Mouse (Mus musculus): ENCODE data around the gene Suox. TPM values are rescaled to one million over a fixed set of nuclear protein-coding genes. Genes with fewer than 3 reads are reported as not detected.
"Not testable (repeated sequence)": the region's sequence is repeated elsewhere in the genome, so short reads cannot be mapped to it uniquely, and the experiment has no call there.

Gene Suox
- polyA plus RNA-seq, 1 experiment: 9.6 TPM

DNA sequence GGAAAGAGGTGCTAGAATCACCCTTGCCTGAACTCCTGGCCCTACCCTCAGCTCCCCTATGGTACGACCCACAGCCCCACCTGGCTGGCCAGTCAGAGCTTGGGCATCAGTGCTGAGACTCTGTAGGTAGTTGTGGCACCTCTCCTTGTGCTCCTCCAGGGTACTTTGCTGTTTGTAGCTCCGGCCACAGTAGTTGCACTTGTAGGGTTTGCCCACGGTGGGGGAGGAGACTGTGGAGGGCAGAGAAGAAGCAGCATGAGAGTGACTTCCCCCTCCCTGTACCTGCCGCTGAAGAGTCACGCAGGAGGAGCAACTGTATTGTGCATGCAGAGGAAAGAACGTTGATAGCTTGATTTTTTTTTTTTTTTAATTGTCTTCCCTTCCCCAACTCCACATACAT lies 37.3 kb downstream of the Suox start:
- Histone ChIP-seq H3K79me3 (ENCODE audit: low read depth) (no peaks in the 10 kb centered on the region), H3ac (ENCODE audit: control insufficient read depth, insufficient read length, low read depth) (no peak overlapping the region), H3K27me3 (ENCODE audit: control insufficient read depth, insufficient read depth, insufficient read length) (peaks cover 18% of the 10 kb centered on the region), H3K4me3 (ENCODE audit: insufficient read depth, poor library complexity, severe bottlenecking) (no peak overlapping the region), H3K36me3 (ENCODE audit: control insufficient read depth, insufficient read depth) (no peaks in the 10 kb centered on the region), H3K79me2 (ENCODE audit: control insufficient read depth, insufficient read depth) (no peaks in the 10 kb centered on the region)
- TF ChIP-seq MYOD1 (IDR thresholded peaks at IDR 0.05; ENCODE audit: control insufficient read depth, insufficient read length, low read depth) (no peak), MYOG (IDR thresholded peaks at IDR 0.05; ENCODE audit: control insufficient read depth, extremely low read depth, insufficient read length) (no peak), CTCF (IDR thresholded peaks at IDR 0.05; ENCODE audit: control insufficient read depth, insufficient read depth, insufficient read length) (no peak), USF1 (IDR thresholded peaks at IDR 0.05; ENCODE audit: low read depth) (no peak), CEBPB (IDR thresholded peaks at IDR 0.05; ENCODE audit: low read depth) (no peak)

DNA sequence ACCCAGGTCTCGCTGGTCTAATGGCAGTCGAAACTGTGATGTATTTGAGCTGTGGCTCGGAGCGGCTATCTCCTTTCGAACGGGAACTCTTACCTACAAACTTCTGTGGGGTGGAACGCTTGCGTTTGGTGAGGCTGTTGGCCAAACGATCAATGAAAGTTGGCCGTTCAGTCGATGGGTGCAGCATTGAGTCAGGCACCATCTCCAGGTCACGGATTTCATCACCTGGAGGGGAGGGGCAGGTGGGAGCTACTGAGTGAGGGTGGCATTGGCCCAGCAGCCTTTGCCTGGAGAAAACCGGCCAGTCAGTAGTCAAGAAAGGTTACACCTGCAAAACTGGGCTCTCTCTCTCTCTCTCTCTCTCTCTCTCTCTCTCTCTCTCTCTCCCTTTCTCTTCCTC lies 38.2 kb downstream of the Suox start:
- Histone ChIP-seq H3K79me2 (ENCODE audit: control insufficient read depth, insufficient read depth) (no peaks in the 10 kb centered on the region), H3K27me3 (ENCODE audit: control insufficient read depth, insufficient read depth, insufficient read length) (peaks cover 19% of the 10 kb centered on the region), H3ac (ENCODE audit: control insufficient read depth, insufficient read length, low read depth) (no peak overlapping the region), H3K4me3 (ENCODE audit: insufficient read depth, poor library complexity, severe bottlenecking) (no peak overlapping the region), H3K79me3 (ENCODE audit: low read depth) (no peaks in the 10 kb centered on the region), H3K36me3 (ENCODE audit: control insufficient read depth, insufficient read depth) (no peaks in the 10 kb centered on the region)
- TF ChIP-seq CEBPB (IDR thresholded peaks at IDR 0.05; ENCODE audit: low read depth) (no peak), MYOG (IDR thresholded peaks at IDR 0.05; ENCODE audit: control insufficient read depth, extremely low read depth, insufficient read length) (no peak), FOSL1 (IDR thresholded peaks at IDR 0.05; ENCODE audit: insufficient read depth, low read length, poor library complexity, severe bottlenecking) (no peak), MAX (IDR thresholded peaks at IDR 0.05) (no peak), USF1 (IDR thresholded peaks at IDR 0.05; ENCODE audit: low read depth) (no peak), CTCF (IDR thresholded peaks at IDR 0.05; ENCODE audit: control insufficient read depth, insufficient read depth, insufficient read length) (no peak), MYOD1 (IDR thresholded peaks at IDR 0.05; ENCODE audit: control insufficient read depth, insufficient read length, low read depth) (no peak)

DNA sequence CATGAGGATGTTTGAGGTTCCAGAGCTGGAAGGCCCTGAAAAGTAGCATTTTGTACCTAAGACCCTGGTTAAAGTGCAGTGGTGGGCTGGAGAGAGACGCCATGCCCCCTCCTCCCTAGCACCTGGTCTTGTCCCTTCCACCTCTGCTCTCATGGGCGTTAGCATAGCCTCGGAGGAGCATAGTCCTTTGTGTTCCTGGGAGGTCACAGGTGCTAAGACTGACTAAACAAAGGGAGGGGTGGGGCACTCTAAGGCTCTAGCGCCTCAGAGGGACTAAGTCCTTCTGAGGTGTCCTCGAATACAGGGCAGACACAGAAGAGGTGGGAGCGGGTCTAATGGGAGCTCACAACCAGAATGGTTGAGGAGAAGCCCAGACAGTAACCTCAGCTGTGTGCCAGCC lies 42.3 kb downstream of the Suox start:
- peaks cover 23% of the 10 kb centered on the region for H3K27me3 ChIP-seq (ENCODE audit: control insufficient read depth, insufficient read depth, insufficient read length)
- H3K79me2 ChIP-seq (ENCODE audit: control insufficient read depth, insufficient read depth): no peaks in the 10 kb centered on the region
- H3K36me3 ChIP-seq (ENCODE audit: control insufficient read depth, insufficient read depth): no peaks in the 10 kb centered on the region
- no peak overlapping the region for H3K4me3 ChIP-seq (ENCODE audit: insufficient read depth, poor library complexity, severe bottlenecking)
- TF ChIP-seq MYOG (IDR thresholded peaks at IDR 0.05; ENCODE audit: control insufficient read depth, extremely low read depth, insufficient read length) (no peak), MYOD1 (IDR thresholded peaks at IDR 0.05; ENCODE audit: control insufficient read depth, insufficient read length, low read depth) (no peak), USF1 (IDR thresholded peaks at IDR 0.05; ENCODE audit: low read depth) (no peak), CEBPB (IDR thresholded peaks at IDR 0.05; ENCODE audit: low read depth) (no peak), CTCF (IDR thresholded peaks at IDR 0.05; ENCODE audit: control insufficient read depth, insufficient read depth, insufficient read length) (no peak), FOSL1 (IDR thresholded peaks at IDR 0.05; ENCODE audit: insufficient read depth, low read length, poor library complexity, severe bottlenecking) (no peak), MAX (IDR thresholded peaks at IDR 0.05) (no peak)
- H3ac ChIP-seq (ENCODE audit: control insufficient read depth, insufficient read length, low read depth): no peak overlapping the region
- H3K79me3 ChIP-seq (ENCODE audit: low read depth): no peaks in the 10 kb centered on the region

DNA sequence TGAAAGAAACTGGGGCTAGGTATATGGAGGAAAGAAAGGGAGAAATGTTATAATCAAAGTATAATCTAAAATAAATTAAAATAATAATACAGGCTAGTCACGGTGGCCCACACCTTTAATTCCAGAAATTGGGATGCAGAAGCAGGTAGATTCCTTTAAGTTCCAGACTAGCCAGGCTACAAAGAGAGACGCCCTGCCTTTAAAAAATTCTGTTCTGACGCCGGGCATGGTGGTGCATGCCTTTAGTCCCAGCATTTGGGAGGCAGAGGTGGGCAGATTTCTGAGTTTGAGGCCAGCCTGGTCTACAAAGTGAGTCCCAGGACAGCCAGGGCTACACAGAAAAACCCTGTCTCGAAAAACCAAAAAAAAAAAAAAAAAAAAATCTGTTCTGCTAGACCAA lies 43.6 kb downstream of the Suox start:
- not testable (repeated sequence) for H3K36me3 ChIP-seq (ENCODE audit: control insufficient read depth, insufficient read depth); H3ac ChIP-seq (ENCODE audit: control insufficient read depth, insufficient read length, low read depth); H3K79me3 ChIP-seq (ENCODE audit: low read depth); H3K4me3 ChIP-seq (ENCODE audit: insufficient read depth, poor library complexity, severe bottlenecking)
- Histone ChIP-seq H3K79me2 (ENCODE audit: control insufficient read depth, insufficient read depth) (peaks cover 11% of the 10 kb centered on the region), H3K27me3 (ENCODE audit: control insufficient read depth, insufficient read depth, insufficient read length) (peaks cover 19% of the 10 kb centered on the region)

- peaks cover 19% of the 10 kb centered on the region for H3K27me3 ChIP-seq (ENCODE audit: control insufficient read depth, insufficient read depth, insufficient read length)
- peaks cover 16% of the 10 kb centered on the region for H3K79me2 ChIP-seq (ENCODE audit: control insufficient read depth, insufficient read depth)
- H3K4me3 ChIP-seq (ENCODE audit: insufficient read depth, poor library complexity, severe bottlenecking): no peak overlapping the region
- H3ac ChIP-seq (ENCODE audit: control insufficient read depth, insufficient read length, low read depth): no peak overlapping the region
- H3K79me3 ChIP-seq (ENCODE audit: low read depth): peaks cover 12% of the 10 kb centered on the region
- peaks cover 12% of the 10 kb centered on the region for H3K36me3 ChIP-seq (ENCODE audit: control insufficient read depth, insufficient read depth)
- TF ChIP-seq CTCF (IDR thresholded peaks at IDR 0.05; ENCODE audit: control insufficient read depth, insufficient read depth, insufficient read length): no peak
- TF ChIP-seq MYOG (IDR thresholded peaks at IDR 0.05; ENCODE audit: control insufficient read depth, extremely low read depth, insufficient read length): no peak
- no peak for TF ChIP-seq CEBPB (IDR thresholded peaks at IDR 0.05; ENCODE audit: low read depth)
- TF ChIP-seq USF1 (IDR thresholded peaks at IDR 0.05; ENCODE audit: low read depth): no peak
- TF ChIP-seq MAX (IDR thresholded peaks at IDR 0.05): no peak
- TF ChIP-seq FOSL1 (IDR thresholded peaks at IDR 0.05; ENCODE audit: insufficient read depth, low read length, poor library complexity, severe bottlenecking): no peak
- TF ChIP-seq MYOD1 (IDR thresholded peaks at IDR 0.05; ENCODE audit: control insufficient read depth, insufficient read length, low read depth): no peak
Measured at GRCm38 (mm10) chr10:128629746-128630145, 44.1 kb downstream of the Suox start.

DNA sequence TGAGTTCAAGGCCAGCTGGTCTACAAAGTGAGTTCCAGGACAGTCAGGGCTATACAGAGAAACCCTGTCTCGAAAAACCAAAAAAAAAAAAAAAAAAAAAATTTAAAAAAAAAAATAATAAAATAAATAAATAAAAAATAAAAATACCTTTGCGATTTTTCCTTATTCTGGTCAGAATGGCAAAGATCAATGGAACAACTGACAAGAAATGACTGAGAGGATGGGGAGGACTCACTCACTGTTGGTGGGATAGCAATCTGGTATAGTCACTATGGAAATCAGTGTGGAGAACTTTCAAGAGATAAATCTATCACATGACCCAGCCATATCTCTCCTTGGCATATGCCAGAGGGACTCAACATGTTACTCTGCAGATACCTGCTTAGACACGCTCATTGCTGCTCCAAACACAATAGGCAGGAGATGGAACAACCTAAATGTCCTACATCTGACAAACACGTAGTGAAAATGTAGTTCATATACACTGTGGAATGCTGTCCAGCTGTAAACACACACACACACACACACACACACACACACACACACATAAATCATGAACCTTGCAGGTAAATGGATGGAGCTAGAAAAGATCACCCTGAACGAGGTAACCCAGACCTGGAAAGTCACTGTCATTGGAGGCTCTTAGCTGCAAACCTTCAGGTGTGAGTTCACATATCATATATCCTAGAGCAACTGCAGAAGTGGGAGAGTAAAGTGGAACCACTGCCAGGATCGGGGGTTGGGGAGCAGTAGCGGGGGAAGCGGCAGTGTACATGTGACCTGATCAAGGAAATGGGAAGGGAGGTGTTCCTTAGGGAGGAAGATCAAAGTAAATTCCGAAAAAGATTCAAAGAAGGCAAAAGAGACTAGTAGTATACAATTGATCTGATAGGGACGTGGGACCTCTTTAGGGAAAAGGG lies 46.2 kb downstream of the Suox start:
- Histone ChIP-seq H3K27me3 (ENCODE audit: control insufficient read depth, insufficient read depth, insufficient read length) (peaks cover 9% of the 10 kb centered on the region), H3K36me3 (ENCODE audit: control insufficient read depth, insufficient read depth) (peaks cover 24% of the 10 kb centered on the region), H3K79me2 (ENCODE audit: control insufficient read depth, insufficient read depth) (peaks cover 23% of the 10 kb centered on the region), H3K79me3 (ENCODE audit: low read depth) (peaks cover 16% of the 10 kb centered on the region), H3ac (ENCODE audit: control insufficient read depth, insufficient read length, low read depth) (no peak overlapping the region), H3K4me3 (ENCODE audit: insufficient read depth, poor library complexity, severe bottlenecking) (no peak overlapping the region)
- TF ChIP-seq USF1 (IDR thresholded peaks at IDR 0.05; ENCODE audit: low read depth) (no peak), MYOG (IDR thresholded peaks at IDR 0.05; ENCODE audit: control insufficient read depth, extremely low read depth, insufficient read length) (no peak), MAX (IDR thresholded peaks at IDR 0.05) (no peak), FOSL1 (IDR thresholded peaks at IDR 0.05; ENCODE audit: insufficient read depth, low read length, poor library complexity, severe bottlenecking) (no peak), MYOD1 (IDR thresholded peaks at IDR 0.05; ENCODE audit: control insufficient read depth, insufficient read length, low read depth) (no peak), CTCF (IDR thresholded peaks at IDR 0.05; ENCODE audit: control insufficient read depth, insufficient read depth, insufficient read length) (no peak), CEBPB (IDR thresholded peaks at IDR 0.05; ENCODE audit: low read depth) (no peak)

All from C2C12 (cell line).